Mouse (Mus musculus) brain, embryonic 14.5 days (tissue): ENCODE data around the gene C2cd5.

ENCODE experiments used
- CTCF ChIP-seq: fragments of 200-500 bp; IDR thresholded peaks from 2 replicates; pipeline ENCODE4 v1.5.1; 2012; ENCODE audit warnings: inconsistent platforms, mild to moderate bottlenecking, moderate library complexity, borderline replicate concordance; ENCODE audit not compliant: insufficient read depth, insufficient read length; ENCODE audit errors: extremely low read depth
- POLR2A ChIP-seq: fragments of 200-500 bp; IDR thresholded peaks from 2 replicates; pipeline ENCODE4 v1.6.1; 2012; ENCODE audit warnings: mild to moderate bottlenecking, inconsistent platforms, borderline replicate concordance; ENCODE audit not compliant: poor library complexity, insufficient read depth, insufficient read length, severe bottlenecking; ENCODE audit errors: extremely low read depth

GRCm38 (mm10) chr6:142988231-142988630 lies 111.7 kb downstream of the C2cd5 start:
- TF ChIP-seq CTCF (no peak), POLR2A (no peak)
